Mouse (Mus musculus): Measurements from ENCODE around the gene D10Jhu81e. TPM values are rescaled to one million over a fixed set of nuclear protein-coding genes. Genes with fewer than 3 reads are reported as not detected.

The D10Jhu81e gene
- polyA plus RNA-seq, 1 experiment, result 88.0 TPM

- TF ChIP-seq GATA1 (IDR thresholded peaks at IDR 0.05; ENCODE audit: low read length), result no peak
These were observed 50.2 kb downstream of the D10Jhu81e start for GRCm38 (mm10) chr10:78119422-78119821.

- TF ChIP-seq GATA1 (IDR thresholded peaks at IDR 0.05; ENCODE audit: low read length), result no peak
These were observed 54.4 kb downstream of the D10Jhu81e start for GRCm38 (mm10) chr10:78115153-78115552.

- no peak for TF ChIP-seq GATA1 (IDR thresholded peaks at IDR 0.05; ENCODE audit: low read length)
These were observed 55.0 kb downstream of the D10Jhu81e start for GRCm38 (mm10) chr10:78114521-78115092.

Other genes with a start within 250 kb of the D10Jhu81e start
- not detected in 2 replicates for gene Trpm2, start 199.2 kb downstream of the D10Jhu81e start, polyA plus RNA-seq (2012)
- 27.6 and 27.7 TPM in 2 replicates for gene 1810043G02Rik, start 191.3 kb downstream of the D10Jhu81e start, polyA plus RNA-seq (2012)
- gene Pfkl, start 159.7 kb downstream of the D10Jhu81e start, polyA plus RNA-seq (2012), result 111 and 128 TPM in 2 replicates
- not detected in 2 replicates for gene Dnmt3l, start 127.8 kb downstream of the D10Jhu81e start, polyA plus RNA-seq (2012)
- gene Aire, start 126.2 kb downstream of the D10Jhu81e start, polyA plus RNA-seq (2012), result 0.09 TPM in 1 of 2 replicates, not detected in the other
- gene Icosl, start 100.5 kb downstream of the D10Jhu81e start, polyA plus RNA-seq (2012), result not detected in 2 replicates
- 19.6 and 23.1 TPM in 2 replicates for gene Pwp2, start 15.4 kb upstream of the D10Jhu81e start, polyA plus RNA-seq (2012)
- gene Trappc10, start 74.9 kb upstream of the D10Jhu81e start, polyA plus RNA-seq (2012), result 67.8 and 109 TPM in 2 replicates
- gene Agpat3, start 182.7 kb upstream of the D10Jhu81e start, polyA plus RNA-seq (2012), result 36.2 TPM in 2 replicates
- gene Rrp1, start 243.3 kb upstream of the D10Jhu81e start, polyA plus RNA-seq (2012), result 342 and 376 TPM in 2 replicates